Mouse (Mus musculus): Measurements from ENCODE around the gene Olfr723. TPM values are rescaled to one million over a fixed set of nuclear protein-coding genes. Genes with fewer than 3 reads are reported as not detected.
"Not testable (repeated sequence)": the region's sequence is repeated elsewhere in the genome, so short reads cannot be mapped to it uniquely, and the experiment has no call there.

The Olfr723 gene
- not detected for total RNA-seq (2021)

DNA sequence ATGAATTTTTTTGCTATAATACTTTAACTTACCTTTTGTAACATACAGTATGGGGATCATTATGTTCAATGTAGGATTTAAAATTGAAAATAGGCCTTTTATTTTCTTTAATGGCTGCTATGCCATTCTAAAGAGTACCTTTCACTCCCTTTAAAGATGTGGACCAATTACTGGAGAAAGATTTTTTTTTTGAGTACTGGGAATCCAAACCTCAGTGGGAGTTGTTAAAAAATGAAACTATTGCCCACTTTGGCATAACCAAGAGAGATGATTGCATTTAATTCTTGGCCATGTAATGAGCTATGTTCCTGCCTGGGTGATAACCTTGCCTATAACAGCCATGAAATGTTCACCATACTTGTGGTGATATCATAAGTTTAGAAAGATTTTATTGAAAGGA lies at the start of gene Olfr723:
Gene Olfr723 (minus strand): TSS at position 101 of the 400 bp plus-strand sequence.
- intact Hi-C loops (cut with DNase I): not testable (repeated sequence)

DNA sequence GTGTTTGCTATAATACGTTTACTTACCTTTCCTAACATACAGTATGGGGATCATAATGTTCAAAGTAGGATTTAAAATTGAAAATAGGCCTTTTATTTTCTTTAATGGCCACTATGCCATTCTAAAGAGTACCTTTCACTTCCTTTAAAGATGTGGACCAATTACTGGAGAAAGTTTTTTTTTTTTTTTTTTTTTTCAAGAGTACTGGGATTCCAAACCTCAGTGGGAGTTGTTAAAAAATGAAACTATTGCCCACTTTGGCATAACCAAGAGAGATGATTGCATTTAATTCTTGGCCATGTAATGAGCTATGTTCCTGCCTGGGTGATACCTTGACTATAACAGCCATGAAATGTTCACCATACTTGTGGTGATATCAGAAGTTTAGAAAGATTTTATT lies 31.6 kb upstream of the Olfr723 start, which contains the start of gene Olfr724:
Gene Olfr724 (minus strand): TSS at position 101 of the 400 bp plus-strand sequence.
- DNase-seq (ENCODE audit: extremely low spot score in 1 of 2, low spot score in 2 of 2); intact Hi-C loops (cut with DNase I): not testable (repeated sequence)

More for the DNA sequence above, at the start of gene Olfr723:
- DNase-seq (ENCODE audit: extremely low spot score in 1 of 2, low spot score in 2 of 2): not testable (repeated sequence)

DNA sequence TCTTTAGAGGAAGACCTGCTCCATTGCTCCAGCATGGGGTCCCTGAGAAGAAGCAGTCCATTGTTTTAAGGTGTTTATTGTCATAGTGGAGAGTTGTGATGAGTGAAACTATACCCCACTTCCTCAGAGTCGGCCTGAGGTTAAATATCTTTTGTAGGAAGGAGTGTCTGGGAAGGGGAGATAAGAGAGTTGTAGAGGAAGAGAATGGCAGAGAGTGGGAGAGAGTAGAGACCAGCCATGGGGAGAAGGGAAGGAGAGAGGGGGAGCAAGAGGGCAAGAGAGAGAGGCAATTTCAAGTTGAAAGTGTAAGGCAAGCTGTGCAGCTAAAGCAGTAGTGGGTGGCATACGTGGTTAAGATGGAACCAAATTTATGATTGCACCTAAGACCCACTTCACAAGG lies 24.3 kb upstream of the Olfr723 start:
- intact Hi-C loops (cut with DNase I): no loop called here
- DNase-seq (ENCODE audit: extremely low spot score in 1 of 2, low spot score in 2 of 2): no peak

DNA sequence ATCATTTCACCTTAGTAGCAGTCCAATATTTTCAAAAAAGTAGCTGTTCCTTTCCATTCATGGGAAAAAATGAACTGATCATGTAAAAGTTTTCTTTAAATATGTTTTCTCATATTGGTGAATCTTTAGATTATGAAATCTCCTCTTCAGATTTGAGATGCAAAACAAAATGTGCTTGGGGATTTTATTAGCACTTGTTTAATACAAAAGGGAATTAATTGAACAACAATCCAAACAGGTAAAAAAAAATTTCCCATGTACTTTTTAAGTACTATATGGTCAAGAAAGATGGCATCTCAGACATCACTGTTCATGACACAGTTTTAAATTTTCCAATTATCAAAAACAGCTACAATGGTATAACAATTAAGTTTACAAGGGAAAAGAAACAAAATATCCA lies 29.7 kb downstream of the Olfr723 start, which contains the start of gene Olfr722:
Gene Olfr722 (minus strand): TSS at position 101 of the 400 bp plus-strand sequence.
- DNase-seq (ENCODE audit: extremely low spot score in 1 of 2, low spot score in 2 of 2): no peak
- intact Hi-C loops (cut with DNase I): no loop called here

Other genes with a start within 250 kb of the Olfr723 start
- 10 to 100 TPM; 28.4 to 28.5 TPM for gene Armh4, start 148.4 kb downstream of the Olfr723 start, total RNA-seq (2021)
- not detected for gene Olfr722, start 29.8 kb downstream of the Olfr723 start, total RNA-seq (2021)
- gene Olfr724, start 31.5 kb upstream of the Olfr723 start, total RNA-seq (2021): not detected
- not detected for gene Olfr725, start 108.6 kb upstream of the Olfr723 start, total RNA-seq (2021)
- not detected for gene Olfr726, start 159.2 kb upstream of the Olfr723 start, total RNA-seq (2021)
- not detected for gene Olfr727, start 191.4 kb upstream of the Olfr723 start, total RNA-seq (2021)
- not detected for gene Olfr728, start 210.9 kb upstream of the Olfr723 start, total RNA-seq (2021)
- not detected for gene Olfr729, start 221.1 kb upstream of the Olfr723 start, total RNA-seq (2021)

Data from left cerebral cortex, postnatal 10 days (tissue).